Mouse (Mus musculus): ENCODE results near the gene Socs3. TPM values are rescaled to one million over a fixed set of nuclear protein-coding genes. Genes with fewer than 3 reads are reported as not detected.

Gene Socs3
- polyA plus RNA-seq, 1 experiment from 2014 or later, result 5.4 TPM

GRCm38 (mm10) chr11:117987968-117988367 lies 18.1 kb upstream of the Socs3 start:
- peak overlapping the region; percentile 85 for H3K4me2 ChIP-seq
- no peak for ATAC-seq (ENCODE audit: insufficient read depth)
- peak overlapping the region; percentile 91; the same call in 1 of the 2 replicates for H3K9ac ChIP-seq
- no peaks in the 10 kb centered on the region for H3K9me3 ChIP-seq (ENCODE audit: low read depth, low read length)
- WGBS, result 64% methylated on average over 4 of the region's 4 CpGs
- H3K4me3 ChIP-seq (ENCODE audit: low read depth, low read length), result peak overlapping the region; percentile 99
- DNase-seq, result no peak
- TF ChIP-seq CTCF (IDR thresholded peaks at IDR 0.05; ENCODE audit: low read depth), result no peak
- no peaks in the 10 kb centered on the region for H3K36me3 ChIP-seq (ENCODE audit: insufficient read depth)
- H3K4me1 ChIP-seq (ENCODE audit: insufficient read depth), result 0 out of 2 replicates have a peak, but pooled peaks cover 11% of the 10 kb centered on the region
- no peaks in the 10 kb centered on the region for H3K27me3 ChIP-seq (ENCODE audit: insufficient read depth, low read length)
- no peak overlapping the region for H3K27ac ChIP-seq (ENCODE audit: low read depth)

- peak; percentile 76; the same call in 1 of the 2 replicates for ATAC-seq (ENCODE audit: insufficient read depth)
- Histone ChIP-seq H3K4me3 (ENCODE audit: low read depth, low read length) (peak overlapping the region; percentile 99), H3K9ac (peak overlapping the region; percentile 91), H3K9me3 (ENCODE audit: low read depth, low read length) (no peaks in the 10 kb centered on the region), H3K4me1 (ENCODE audit: insufficient read depth) (0 out of 2 replicates have a peak, but pooled peaks cover 11% of the 10 kb centered on the region), H3K4me2 (peak overlapping the region; percentile 85), H3K27me3 (ENCODE audit: insufficient read depth, low read length) (no peaks in the 10 kb centered on the region), H3K36me3 (ENCODE audit: insufficient read depth) (no peaks in the 10 kb centered on the region), H3K27ac (ENCODE audit: low read depth) (peak overlapping the region; percentile 85)
- peak; percentile 61 for DNase-seq
- WGBS, result under 1% methylated on average over 32 of the region's 32 CpGs
- TF ChIP-seq CTCF (IDR thresholded peaks at IDR 0.05; ENCODE audit: low read depth), result no peak
Measured at GRCm38 (mm10) chr11:117987032-117987451, 17.2 kb upstream of the Socs3 start.

GRCm38 (mm10) chr11:117986126-117987031 lies 16.5 kb upstream of the Socs3 start, which contains the start of gene Pgs1:
Gene Pgs1 (plus strand): TSS chr11:117986292.
- WGBS, result 6% methylated on average over 51 of the region's 51 CpGs
- no peak for TF ChIP-seq CTCF (IDR thresholded peaks at IDR 0.05; ENCODE audit: low read depth)

GRCm38 (mm10) chr11:117983770-117984169 lies 13.9 kb upstream of the Socs3 start:
- ATAC-seq (ENCODE audit: insufficient read depth), result no peak
- H3K9me3 ChIP-seq (ENCODE audit: low read depth, low read length), result no peaks in the 10 kb centered on the region
- H3K9ac ChIP-seq, result no peak overlapping the region
- 0 out of 2 replicates have a peak, but pooled peaks cover 11% of the 10 kb centered on the region for H3K4me1 ChIP-seq (ENCODE audit: insufficient read depth)
- H3K36me3 ChIP-seq (ENCODE audit: insufficient read depth), result no peaks in the 10 kb centered on the region
- no peak for DNase-seq
- TF ChIP-seq CTCF (IDR thresholded peaks at IDR 0.05; ENCODE audit: low read depth), result no peak
- WGBS, result 56% methylated on average over 7 of the region's 7 CpGs
- no peak overlapping the region for H3K4me3 ChIP-seq (ENCODE audit: low read depth, low read length)
- H3K27me3 ChIP-seq (ENCODE audit: insufficient read depth, low read length), result no peaks in the 10 kb centered on the region
- H3K4me2 ChIP-seq, result no peak overlapping the region
- no peak overlapping the region for H3K27ac ChIP-seq (ENCODE audit: low read depth)

More at GRCm38 (mm10) chr11:117986126-117987031, 16.5 kb upstream of the Socs3 start, which contains the start of gene Pgs1:
- Histone ChIP-seq H3K27ac (ENCODE audit: low read depth) (peak within 1 kb of the TSS; percentile 85), H3K36me3 (ENCODE audit: insufficient read depth) (no peaks in the 10 kb centered on the region), H3K9me3 (ENCODE audit: low read depth, low read length) (no peaks in the 10 kb centered on the region), H3K27me3 (ENCODE audit: insufficient read depth, low read length) (no peaks in the 10 kb centered on the region), H3K4me1 (ENCODE audit: insufficient read depth) (0 out of 2 replicates have a peak, but pooled peaks cover 11% of the 10 kb centered on the region), H3K9ac (peak within 1 kb of the TSS; percentile 91), H3K4me2 (peak within 1 kb of the TSS; percentile 85), H3K4me3 (ENCODE audit: low read depth, low read length) (peak within 1 kb of the TSS; percentile 99)
- ATAC-seq (ENCODE audit: insufficient read depth) (peak; percentile 89), DNase-seq (peak; percentile 96)

DNA sequence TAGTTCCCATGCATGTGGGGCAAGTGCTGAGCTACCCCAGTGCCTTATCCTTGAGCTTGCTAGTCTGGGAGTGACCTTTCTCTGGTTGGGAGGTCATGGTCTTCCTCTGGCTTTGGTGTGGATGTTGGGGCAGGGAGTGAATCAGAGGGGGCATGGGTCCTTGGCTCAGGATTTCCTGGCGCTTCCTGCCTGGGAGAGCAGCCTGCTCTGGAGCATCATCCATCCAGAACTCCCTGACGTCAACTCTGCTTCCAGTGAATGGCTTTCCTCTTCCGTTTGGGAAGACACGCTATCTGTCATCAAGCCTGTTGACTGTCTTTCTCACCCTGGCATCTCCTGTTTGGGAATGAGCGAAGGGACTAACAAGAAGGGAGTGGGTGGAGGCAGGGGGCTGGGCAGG lies 12.6 kb upstream of the Socs3 start:
- no peak for TF ChIP-seq CTCF (IDR thresholded peaks at IDR 0.05; ENCODE audit: low read depth)
- no peaks in the 10 kb centered on the region for H3K27me3 ChIP-seq (ENCODE audit: insufficient read depth, low read length)
- H3K4me1 ChIP-seq (ENCODE audit: insufficient read depth), result 0 out of 2 replicates have a peak, but pooled peaks cover 4% of the 10 kb centered on the region
- DNase-seq (peak; percentile 27), ATAC-seq (ENCODE audit: insufficient read depth) (no peak)
- no peak overlapping the region for H3K9ac ChIP-seq
- H3K9me3 ChIP-seq (ENCODE audit: low read depth, low read length), result no peaks in the 10 kb centered on the region
- H3K4me3 ChIP-seq (ENCODE audit: low read depth, low read length), result no peak overlapping the region
- no peak overlapping the region for H3K27ac ChIP-seq (ENCODE audit: low read depth)
- H3K4me2 ChIP-seq, result no peak overlapping the region
- H3K36me3 ChIP-seq (ENCODE audit: insufficient read depth), result no peaks in the 10 kb centered on the region
- 51% methylated on average over 5 of the region's 5 CpGs for WGBS

- no peak for DNase-seq
- TF ChIP-seq CTCF (IDR thresholded peaks at IDR 0.05; ENCODE audit: low read depth), result no peak
- H3K4me1 ChIP-seq (ENCODE audit: insufficient read depth), result peaks cover 17% of the 10 kb centered on the region
- no peak overlapping the region for H3K4me3 ChIP-seq (ENCODE audit: low read depth, low read length)
- H3K9me3 ChIP-seq (ENCODE audit: low read depth, low read length), result no peaks in the 10 kb centered on the region
- no peak overlapping the region for H3K4me2 ChIP-seq
- no peaks in the 10 kb centered on the region for H3K36me3 ChIP-seq (ENCODE audit: insufficient read depth)
- ATAC-seq (ENCODE audit: insufficient read depth), result no peak
- no peak overlapping the region for H3K27ac ChIP-seq (ENCODE audit: low read depth)
- no peak overlapping the region for H3K9ac ChIP-seq
- no peaks in the 10 kb centered on the region for H3K27me3 ChIP-seq (ENCODE audit: insufficient read depth, low read length)
- 50% methylated on average over 7 of the region's 7 CpGs for WGBS
Measured at GRCm38 (mm10) chr11:117979388-117979787, 9.5 kb upstream of the Socs3 start.
